Mouse (Mus musculus) erythroblast, embryonic 14.5 days (primary cell): ENCODE results near the gene Ctrc.

Source experiments
- GATA1 ChIP-seq: IDR thresholded peaks from 2 replicates; pipeline ENCODE4 v1.6.1; 2012; ENCODE audit warnings: low read length, inconsistent platforms, mixed read lengths
- TAL1 ChIP-seq: IDR thresholded peaks from 3 replicates; pipeline ENCODE4 v1.6.1; 2012; ENCODE audit warnings: low read length, inconsistent platforms, mixed read lengths

DNA sequence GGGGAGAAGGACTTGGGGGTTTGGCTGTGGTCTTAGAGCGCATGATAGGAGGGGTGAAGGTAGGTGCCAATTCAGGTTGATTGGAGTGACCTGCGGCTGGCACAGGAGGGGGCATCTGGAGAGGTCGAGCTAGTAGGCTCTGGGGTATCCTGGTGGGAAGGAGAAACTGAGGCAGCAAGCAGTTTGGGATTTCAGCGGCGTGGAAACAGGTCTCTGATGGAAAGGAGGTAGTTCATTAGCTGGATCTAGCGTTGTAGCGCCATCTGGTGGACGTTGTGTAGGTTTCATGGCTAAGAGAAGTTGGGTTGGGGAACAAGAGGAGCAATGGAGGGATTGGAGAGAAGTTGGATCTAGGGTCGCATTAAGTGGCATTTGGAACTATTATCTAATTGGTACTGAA is 7.3 kb upstream of the Ctrc start:
- TF ChIP-seq TAL1 (no peak), GATA1 (no peak)
